Mouse (Mus musculus): ENCODE measurements at regions not wholly inside any gene's neighbourhood (a gene's known extent, or its start where the extent isn't known, plus 50 kb on each side); places are given as distances from the start of the nearest gene placed in this dataset.

- no peaks in the 10 kb centered on the region for H3K4me1 ChIP-seq (replicated peaks; ENCODE audit: control insufficient read depth, insufficient read depth, low read length)
- ATAC-seq (replicated peaks; ENCODE audit: low FRiP score), result no peak
- H3K4me2 ChIP-seq (ENCODE audit: low read depth, low read length, severe bottlenecking), result no peak overlapping the region
- no peak overlapping the region for H3K9ac ChIP-seq (ENCODE audit: low read length)
- H3K27ac ChIP-seq (ENCODE audit: low read depth, low read length), result no peak overlapping the region
- H3K4me3 ChIP-seq (ENCODE audit: low read depth, low read length), result no peak overlapping the region
- no peaks in the 10 kb centered on the region for H3K36me3 ChIP-seq (ENCODE audit: control insufficient read depth, insufficient read depth, low read length)
- no peaks in the 10 kb centered on the region for H3K9me3 ChIP-seq (ENCODE audit: control insufficient read depth, low read length)
- no peaks in the 10 kb centered on the region for H3K27me3 ChIP-seq (ENCODE audit: control insufficient read depth, insufficient read depth, low read length)
- DNase-seq (ENCODE audit: low spot score), result no peak
Observed at GRCm38 (mm10) chr10:108083220-108083619, 78.8 kb upstream of the Ppp1r12a start.

GRCm38 (mm10) chr10:108075144-108075543, 86.8 kb upstream of the Ppp1r12a start:
- H3K4me1 ChIP-seq (replicated peaks; ENCODE audit: control insufficient read depth, insufficient read depth, low read length), result no peaks in the 10 kb centered on the region
- no peak overlapping the region for H3K4me3 ChIP-seq (ENCODE audit: low read depth, low read length)
- H3K9me3 ChIP-seq (ENCODE audit: control insufficient read depth, low read length), result no peaks in the 10 kb centered on the region
- H3K27ac ChIP-seq (ENCODE audit: low read depth, low read length), result no peak overlapping the region
- no peak overlapping the region for H3K4me2 ChIP-seq (ENCODE audit: low read depth, low read length, severe bottlenecking)
- WGBS, result 62% methylated on average over 5 of the region's 5 CpGs
- no peak overlapping the region for H3K9ac ChIP-seq (ENCODE audit: low read length)
- ATAC-seq (replicated peaks; ENCODE audit: low FRiP score) (no peak), DNase-seq (ENCODE audit: low spot score) (no peak)
- H3K27me3 ChIP-seq (ENCODE audit: control insufficient read depth, insufficient read depth, low read length), result no peaks in the 10 kb centered on the region
- no peaks in the 10 kb centered on the region for H3K36me3 ChIP-seq (ENCODE audit: control insufficient read depth, insufficient read depth, low read length)

GRCm38 (mm10) chr10:108073828-108074227, 88.2 kb upstream of the Ppp1r12a start:
- no peak for ATAC-seq (replicated peaks; ENCODE audit: low FRiP score)
- H3K9me3 ChIP-seq (ENCODE audit: control insufficient read depth, low read length), result no peaks in the 10 kb centered on the region
- no peak overlapping the region for H3K4me2 ChIP-seq (ENCODE audit: low read depth, low read length, severe bottlenecking)
- H3K36me3 ChIP-seq (ENCODE audit: control insufficient read depth, insufficient read depth, low read length), result no peaks in the 10 kb centered on the region
- no peak overlapping the region for H3K27ac ChIP-seq (ENCODE audit: low read depth, low read length)
- H3K27me3 ChIP-seq (ENCODE audit: control insufficient read depth, insufficient read depth, low read length), result no peaks in the 10 kb centered on the region
- H3K4me1 ChIP-seq (replicated peaks; ENCODE audit: control insufficient read depth, insufficient read depth, low read length), result no peaks in the 10 kb centered on the region
- H3K4me3 ChIP-seq (ENCODE audit: low read depth, low read length), result no peak overlapping the region
- H3K9ac ChIP-seq (ENCODE audit: low read length), result no peak overlapping the region
- no peak for DNase-seq (ENCODE audit: low spot score)
- WGBS, result 85% methylated on average over 4 of the region's 4 CpGs

- Histone ChIP-seq H3K9me3 (ENCODE audit: control insufficient read depth, low read length) (no peaks in the 10 kb centered on the region), H3K4me2 (ENCODE audit: low read depth, low read length, severe bottlenecking) (no peak overlapping the region), H3K4me3 (ENCODE audit: low read depth, low read length) (no peak overlapping the region), H3K9ac (ENCODE audit: low read length) (no peak overlapping the region), H3K36me3 (ENCODE audit: control insufficient read depth, insufficient read depth, low read length) (no peaks in the 10 kb centered on the region), H3K27me3 (ENCODE audit: control insufficient read depth, insufficient read depth, low read length) (no peaks in the 10 kb centered on the region), H3K27ac (ENCODE audit: low read depth, low read length) (no peak overlapping the region), H3K4me1 (replicated peaks; ENCODE audit: control insufficient read depth, insufficient read depth, low read length) (no peaks in the 10 kb centered on the region)
- DNase-seq (ENCODE audit: low spot score) (no peak), ATAC-seq (replicated peaks; ENCODE audit: low FRiP score) (no peak)
- WGBS, result 86% methylated on average over 1 of the region's 1 CpGs
Observed at GRCm38 (mm10) chr10:108072211-108072610, 89.8 kb upstream of the Ppp1r12a start.

DNA sequence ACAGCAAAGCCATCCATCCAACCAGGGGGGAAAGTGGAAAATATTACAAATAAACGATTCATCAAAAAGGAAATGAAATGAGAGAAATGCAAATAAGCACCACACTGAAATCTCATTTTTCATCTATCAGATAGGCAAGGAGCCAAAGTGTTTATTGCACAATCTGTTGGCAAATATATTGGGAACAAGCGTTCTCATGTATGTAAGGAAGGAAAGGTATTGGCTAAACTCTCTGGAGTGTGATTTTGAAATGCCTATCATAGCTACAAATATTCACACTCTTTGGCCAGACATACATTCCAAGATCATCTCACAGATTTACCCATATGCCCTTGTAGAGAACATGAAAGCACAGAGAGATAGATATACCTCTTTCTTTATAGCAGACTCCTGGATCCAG, 90.6 kb upstream of the Ppp1r12a start:
- Histone ChIP-seq H3K36me3 (ENCODE audit: control insufficient read depth, insufficient read depth, low read length) (no peaks in the 10 kb centered on the region), H3K4me3 (ENCODE audit: low read depth, low read length) (no peak overlapping the region), H3K4me1 (replicated peaks; ENCODE audit: control insufficient read depth, insufficient read depth, low read length) (no peaks in the 10 kb centered on the region), H3K27ac (ENCODE audit: low read depth, low read length) (no peak overlapping the region), H3K9me3 (ENCODE audit: control insufficient read depth, low read length) (no peaks in the 10 kb centered on the region), H3K9ac (ENCODE audit: low read length) (no peak overlapping the region), H3K4me2 (ENCODE audit: low read depth, low read length, severe bottlenecking) (no peak overlapping the region), H3K27me3 (ENCODE audit: control insufficient read depth, insufficient read depth, low read length) (no peaks in the 10 kb centered on the region)
- DNase-seq (ENCODE audit: low spot score) (no peak), ATAC-seq (replicated peaks; ENCODE audit: low FRiP score) (no peak)
- whole genome bisulfite sequencing, result 90% methylated on average over 2 of the region's 2 CpGs

DNA sequence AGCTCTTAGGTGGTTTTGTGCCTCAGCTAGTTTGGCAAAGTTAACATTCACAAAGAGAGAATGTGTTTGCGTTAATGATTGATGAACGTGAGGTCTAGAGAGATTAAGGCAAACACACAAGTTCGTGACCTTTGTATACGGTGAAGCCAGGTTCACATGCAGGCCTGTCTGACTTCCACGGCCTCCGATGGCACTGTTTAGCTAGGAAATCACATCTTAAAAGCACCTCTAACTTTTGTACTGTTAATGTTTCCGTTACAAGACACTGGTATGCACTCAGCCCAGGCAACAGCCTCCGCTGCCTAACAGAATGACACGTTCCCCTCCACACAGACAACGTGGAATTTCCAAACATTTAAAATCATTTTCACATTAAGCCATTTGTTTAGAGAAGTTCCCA, 94.3 kb upstream of the Ppp1r12a start:
- no peak for DNase-seq (ENCODE audit: low spot score)
- no peaks in the 10 kb centered on the region for H3K27me3 ChIP-seq (ENCODE audit: control insufficient read depth, insufficient read depth, low read length)
- ATAC-seq (replicated peaks; ENCODE audit: low FRiP score), result no peak
- 88% methylated on average over 10 of the region's 10 CpGs for WGBS
- no peak overlapping the region for H3K27ac ChIP-seq (ENCODE audit: low read depth, low read length)
- no peak overlapping the region for H3K4me2 ChIP-seq (ENCODE audit: low read depth, low read length, severe bottlenecking)
- no peaks in the 10 kb centered on the region for H3K4me1 ChIP-seq (replicated peaks; ENCODE audit: control insufficient read depth, insufficient read depth, low read length)
- H3K36me3 ChIP-seq (ENCODE audit: control insufficient read depth, insufficient read depth, low read length), result no peaks in the 10 kb centered on the region
- H3K9ac ChIP-seq (ENCODE audit: low read length), result no peak overlapping the region
- no peak overlapping the region for H3K4me3 ChIP-seq (ENCODE audit: low read depth, low read length)
- H3K9me3 ChIP-seq (ENCODE audit: control insufficient read depth, low read length), result no peaks in the 10 kb centered on the region

DNA sequence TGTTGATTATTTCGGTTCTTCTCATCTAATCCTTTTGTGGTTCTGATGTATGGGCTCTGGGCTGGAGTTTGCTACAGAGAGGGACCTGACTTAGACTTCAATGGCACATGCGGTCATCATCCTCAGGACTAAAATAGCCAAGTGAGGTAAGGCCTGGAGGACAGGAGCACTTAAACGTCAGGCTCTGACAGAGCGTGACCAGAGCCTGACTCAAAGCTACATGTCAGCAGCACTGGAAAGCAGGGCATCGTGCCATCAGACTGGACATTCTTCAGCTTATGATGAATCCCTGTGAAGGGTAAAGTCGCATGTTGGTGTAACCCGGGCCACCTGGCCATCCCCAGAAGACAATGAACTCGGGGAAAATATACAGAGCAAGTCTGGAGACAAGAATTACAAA, 95.8 kb upstream of the Ppp1r12a start:
- H3K4me2 ChIP-seq (ENCODE audit: low read depth, low read length, severe bottlenecking), result no peak overlapping the region
- no peaks in the 10 kb centered on the region for H3K27me3 ChIP-seq (ENCODE audit: control insufficient read depth, insufficient read depth, low read length)
- WGBS, result 91% methylated on average over 8 of the region's 8 CpGs
- no peak overlapping the region for H3K27ac ChIP-seq (ENCODE audit: low read depth, low read length)
- no peak overlapping the region for H3K4me3 ChIP-seq (ENCODE audit: low read depth, low read length)
- no peaks in the 10 kb centered on the region for H3K9me3 ChIP-seq (ENCODE audit: control insufficient read depth, low read length)
- ATAC-seq (replicated peaks; ENCODE audit: low FRiP score) (no peak), DNase-seq (ENCODE audit: low spot score) (no peak)
- H3K4me1 ChIP-seq (replicated peaks; ENCODE audit: control insufficient read depth, insufficient read depth, low read length), result no peaks in the 10 kb centered on the region
- H3K9ac ChIP-seq (ENCODE audit: low read length), result no peak overlapping the region
- no peaks in the 10 kb centered on the region for H3K36me3 ChIP-seq (ENCODE audit: control insufficient read depth, insufficient read depth, low read length)

DNA sequence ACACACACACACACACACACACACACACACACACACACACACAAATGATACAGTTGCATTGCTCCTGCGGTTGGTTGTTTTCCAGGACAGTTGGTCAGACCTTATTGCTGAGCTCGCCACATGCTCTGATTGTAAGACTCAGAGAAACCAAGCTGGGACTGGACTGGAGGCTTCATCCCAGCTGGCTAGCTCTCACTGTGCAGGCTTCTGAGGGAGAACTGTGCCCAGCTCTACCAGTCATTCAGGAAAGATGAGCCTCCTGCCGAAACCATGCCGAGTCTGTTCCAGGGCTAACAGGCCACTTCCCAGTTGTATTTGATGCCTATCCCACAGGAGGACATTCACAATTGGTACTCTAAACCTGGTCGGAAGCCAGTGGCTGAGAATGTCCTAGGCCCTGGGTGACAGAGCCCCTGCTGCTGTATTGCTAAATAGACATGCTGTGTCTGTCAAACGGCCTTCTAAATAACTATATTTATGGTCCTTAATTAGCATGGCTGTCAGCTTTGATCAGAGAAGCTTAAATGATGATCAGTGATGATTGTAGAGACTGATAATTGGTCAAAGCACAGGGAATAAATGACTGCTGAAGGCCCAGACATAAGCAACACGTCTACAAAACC, 100.1 kb upstream of the Ppp1r12a start:
- ATAC-seq (replicated peaks; ENCODE audit: low FRiP score), result 0 out of 2 replicates have a peak, but pooled peaks have one; percentile 9
- no peak overlapping the region for H3K4me2 ChIP-seq (ENCODE audit: low read depth, low read length, severe bottlenecking)
- 71% methylated on average over 7 of the region's 7 CpGs for WGBS

DNA sequence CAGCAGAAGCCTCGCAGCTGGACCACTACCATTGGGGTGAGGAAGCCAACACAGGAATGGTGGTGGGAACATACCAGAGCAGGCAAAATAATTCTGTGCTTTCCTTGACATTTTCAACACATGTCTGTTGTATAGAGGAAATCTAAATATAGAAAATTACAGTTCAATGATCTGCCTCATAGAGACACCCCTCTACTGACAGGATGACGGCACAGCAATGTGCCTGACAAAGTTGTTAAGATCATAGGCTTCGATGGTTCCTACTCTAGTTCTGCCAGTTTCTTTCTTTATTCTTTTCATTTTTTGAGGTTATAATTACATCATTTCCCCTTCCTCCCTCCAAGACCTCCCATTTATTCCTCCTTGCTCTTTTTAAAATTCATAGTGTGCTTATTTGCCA, 101.4 kb upstream of the Ppp1r12a start:
- DNase-seq (ENCODE audit: low spot score), result no peak
- Histone ChIP-seq H3K27me3 (ENCODE audit: control insufficient read depth, insufficient read depth, low read length) (no peaks in the 10 kb centered on the region), H3K9me3 (ENCODE audit: control insufficient read depth, low read length) (no peaks in the 10 kb centered on the region), H3K4me3 (ENCODE audit: low read depth, low read length) (no peak overlapping the region), H3K36me3 (ENCODE audit: control insufficient read depth, insufficient read depth, low read length) (no peaks in the 10 kb centered on the region), H3K9ac (ENCODE audit: low read length) (no peak overlapping the region), H3K4me1 (replicated peaks; ENCODE audit: control insufficient read depth, insufficient read depth, low read length) (no peaks in the 10 kb centered on the region), H3K4me2 (ENCODE audit: low read depth, low read length, severe bottlenecking) (no peak overlapping the region), H3K27ac (ENCODE audit: low read depth, low read length) (no peak overlapping the region)
- WGBS, result 92% methylated on average over 3 of the region's 3 CpGs
- ATAC-seq (replicated peaks; ENCODE audit: low FRiP score), result no peak

More for the DNA sequence above, 100.1 kb upstream of the Ppp1r12a start:
- no peak overlapping the region for H3K4me3 ChIP-seq (ENCODE audit: low read depth, low read length)
- H3K27ac ChIP-seq (ENCODE audit: low read depth, low read length), result no peak overlapping the region
- H3K9ac ChIP-seq (ENCODE audit: low read length), result no peak overlapping the region
- no peaks in the 10 kb centered on the region for H3K9me3 ChIP-seq (ENCODE audit: control insufficient read depth, low read length)
- no peak for DNase-seq (ENCODE audit: low spot score)
- H3K36me3 ChIP-seq (ENCODE audit: control insufficient read depth, insufficient read depth, low read length), result no peaks in the 10 kb centered on the region
- no peaks in the 10 kb centered on the region for H3K27me3 ChIP-seq (ENCODE audit: control insufficient read depth, insufficient read depth, low read length)
- no peaks in the 10 kb centered on the region for H3K4me1 ChIP-seq (replicated peaks; ENCODE audit: control insufficient read depth, insufficient read depth, low read length)
